Mouse (Mus musculus) cerebellum, adult 18-20 months (tissue): ENCODE data around the gene Oas1g.
"Not testable (repeated sequence)": the region's sequence is repeated elsewhere in the genome, so short reads cannot be mapped to it uniquely, and the experiment has no call there.

ENCODE experiments used
- DNase-seq, 2 experiments: peaks; one replicate each; pipeline ENCODE4 v3.0.0; 2021

Oas1g gene

DNA sequence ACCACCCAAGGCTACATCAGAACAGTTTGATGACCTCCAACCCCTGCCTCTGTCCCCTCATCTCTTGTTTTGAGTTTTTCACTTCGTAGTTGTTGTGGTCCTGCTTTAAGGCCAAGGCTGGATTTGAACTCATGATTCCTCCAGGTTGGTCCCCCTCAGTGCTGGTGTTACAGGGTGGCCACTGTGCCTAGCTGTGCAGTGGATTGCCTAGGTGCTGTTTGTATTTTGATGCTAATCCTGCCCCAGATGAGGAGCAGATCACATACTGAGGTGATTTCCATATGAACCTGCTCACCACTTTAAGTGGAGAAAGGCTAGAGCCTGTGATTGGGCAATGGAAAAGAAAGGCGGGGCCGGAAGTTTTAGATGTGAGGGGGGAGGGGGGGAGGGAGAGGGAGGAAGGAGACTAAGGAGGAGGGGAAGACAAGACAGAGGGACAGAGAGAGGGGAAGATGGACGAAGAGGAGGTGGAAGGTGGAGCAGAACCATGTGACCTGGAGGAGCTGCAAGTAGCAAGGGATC, 942 bp upstream of the Oas1g start:
- not testable (repeated sequence) for DNase-seq

DNA sequence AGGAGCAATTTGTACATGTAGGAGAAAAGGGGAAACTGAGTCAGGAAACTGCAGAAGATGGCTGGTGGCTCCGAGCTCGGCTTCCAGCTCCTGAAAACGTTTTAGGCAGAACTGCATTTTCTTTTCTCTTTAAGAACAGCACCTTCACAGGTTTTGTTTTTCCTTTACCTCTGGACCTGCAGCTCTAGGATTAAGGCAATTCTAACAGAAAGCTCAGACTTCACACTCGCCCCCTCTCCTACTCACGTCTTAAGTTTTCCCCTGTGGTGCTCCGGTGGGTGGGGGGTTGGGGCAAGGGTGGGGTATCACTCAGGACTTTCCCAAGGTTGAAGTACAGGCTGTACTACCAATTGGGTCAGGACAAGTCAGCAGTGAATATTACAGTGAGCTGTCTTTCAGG, 418 bp upstream of the Oas1g start:
- DNase-seq, result no peak

DNA sequence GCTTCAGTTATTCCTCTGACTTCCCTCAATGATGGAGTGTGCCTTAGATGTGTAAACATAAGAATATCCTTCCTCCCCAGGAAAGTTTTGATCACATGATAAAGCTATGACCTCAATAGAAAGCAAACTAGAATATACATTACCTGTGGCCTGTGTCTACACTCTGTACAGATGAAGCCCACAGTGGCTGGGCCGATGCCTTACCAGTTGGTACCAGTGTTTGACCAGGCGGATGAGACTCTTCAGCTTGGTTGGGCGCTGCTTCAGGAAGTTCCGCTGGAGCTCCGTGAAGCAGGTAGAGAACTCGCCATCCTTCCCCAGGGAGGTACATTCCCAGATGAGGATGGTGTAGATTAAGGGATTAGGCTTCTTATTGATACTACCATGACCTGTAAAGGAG, 5.7 kb downstream of the Oas1g start:
- DNase-seq, result not testable (repeated sequence)

- DNase-seq, result not testable (repeated sequence)
Observed at GRCm38 (mm10) chr5:120878803-120879202, 8.6 kb downstream of the Oas1g start.

DNA sequence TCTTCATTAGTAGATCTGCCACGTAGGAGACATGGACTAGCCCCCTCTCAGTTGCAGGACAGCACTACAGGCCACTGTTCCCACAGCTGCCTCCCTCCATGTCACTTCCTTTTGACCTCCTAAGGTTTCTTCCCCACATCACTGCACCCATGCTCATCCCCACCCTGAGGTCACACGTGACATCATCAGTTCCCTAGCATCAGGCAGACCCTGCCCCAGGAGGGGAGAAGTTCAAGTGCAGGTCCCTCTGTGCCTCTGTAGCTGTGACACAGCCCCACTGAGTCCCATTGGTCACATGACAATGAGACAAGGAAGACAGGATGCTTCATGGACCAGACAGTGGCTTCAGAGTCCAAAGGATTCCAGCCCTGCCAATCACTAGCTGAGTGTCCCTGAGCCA, 10.0 kb downstream of the Oas1g start:
- DNase-seq, result not testable (repeated sequence)

DNA sequence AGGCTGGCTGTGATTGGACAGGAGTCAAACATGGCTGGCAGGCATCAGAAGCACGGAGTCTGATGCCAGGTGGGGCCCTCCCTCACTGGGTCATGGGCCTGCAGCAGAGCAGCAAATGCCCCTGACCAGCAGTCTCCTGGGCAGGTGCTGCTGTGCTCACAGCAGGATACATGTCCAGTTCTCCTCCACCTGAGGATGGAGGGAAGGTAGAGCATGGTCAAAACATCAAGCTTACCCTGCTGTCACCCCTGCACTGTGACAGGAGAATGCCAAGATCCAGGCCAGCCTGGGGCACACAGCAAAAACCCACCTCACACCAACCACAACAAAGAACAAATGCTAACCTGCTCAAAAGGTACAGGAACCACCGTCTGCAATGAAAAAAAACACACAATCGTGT, 10.6 kb downstream of the Oas1g start:
- DNase-seq, result peak in 1 of 2 experiments; percentile 15

DNA sequence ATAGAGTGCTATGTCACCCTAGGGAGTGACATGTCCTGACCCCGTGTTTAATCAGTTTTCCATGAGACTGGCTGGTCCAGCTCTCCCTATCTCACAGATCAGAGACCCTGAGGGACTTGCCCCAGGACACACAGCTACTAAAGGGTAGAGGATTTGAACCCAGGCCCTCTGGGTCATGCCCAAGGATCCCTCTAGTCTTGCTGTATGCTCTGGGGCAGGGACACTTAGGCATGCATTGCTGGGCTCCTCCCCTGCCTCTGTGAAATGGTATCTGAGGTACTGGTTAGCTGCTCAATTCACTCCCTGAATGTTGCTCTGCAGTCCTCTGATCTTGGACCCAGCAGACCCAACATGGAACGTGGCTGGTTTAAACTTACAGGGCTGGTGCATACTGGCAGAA, 15.9 kb downstream of the Oas1g start:
- DNase-seq, result no peak

DNA sequence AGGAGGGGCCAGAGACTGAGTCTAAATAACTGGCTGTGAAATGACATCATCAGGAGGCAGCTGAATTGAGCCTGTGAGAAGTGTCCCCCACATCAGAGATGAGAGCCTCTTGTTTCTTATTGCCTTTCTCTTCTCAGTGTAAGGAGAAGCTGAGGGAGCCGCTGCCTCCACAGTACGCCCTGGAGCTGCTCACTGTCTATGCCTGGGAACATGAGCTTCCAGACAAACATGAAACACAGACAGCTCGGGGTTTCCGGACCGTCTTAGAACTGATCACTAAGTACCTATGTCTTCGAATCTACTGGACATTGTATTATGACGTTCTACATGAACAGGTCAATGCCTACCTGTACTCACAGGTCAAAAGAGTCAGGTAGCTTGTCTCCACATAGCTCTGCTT, 16.6 kb downstream of the Oas1g start:
- DNase-seq, result no peak

DNA sequence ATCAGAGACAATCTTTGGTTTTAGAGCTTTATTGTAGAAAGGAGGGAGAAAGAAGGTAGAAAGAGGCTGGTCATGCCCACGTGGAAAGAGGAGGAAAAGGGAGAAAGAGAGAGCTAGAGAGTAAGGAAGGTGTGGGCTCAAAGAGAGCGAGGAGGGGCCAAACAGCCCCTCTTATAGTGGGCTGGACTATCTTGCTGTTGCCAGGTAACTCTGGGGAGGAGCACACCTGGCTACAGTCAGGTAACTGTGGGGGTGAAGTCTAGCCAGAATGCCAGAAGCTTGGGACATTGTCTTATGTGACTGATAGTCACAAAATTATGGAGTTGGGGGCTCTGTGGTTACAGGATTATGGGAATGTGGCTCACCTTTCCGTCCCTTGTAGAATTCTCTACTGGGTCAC, 17.3 kb downstream of the Oas1g start:
- no peak for DNase-seq

GRCm38 (mm10) chr5:120869436-120870015, 17.9 kb downstream of the Oas1g start:
- no peak for DNase-seq

GRCm38 (mm10) chr5:120865336-120865860, 22.0 kb downstream of the Oas1g start:
- DNase-seq, result no peak

DNA sequence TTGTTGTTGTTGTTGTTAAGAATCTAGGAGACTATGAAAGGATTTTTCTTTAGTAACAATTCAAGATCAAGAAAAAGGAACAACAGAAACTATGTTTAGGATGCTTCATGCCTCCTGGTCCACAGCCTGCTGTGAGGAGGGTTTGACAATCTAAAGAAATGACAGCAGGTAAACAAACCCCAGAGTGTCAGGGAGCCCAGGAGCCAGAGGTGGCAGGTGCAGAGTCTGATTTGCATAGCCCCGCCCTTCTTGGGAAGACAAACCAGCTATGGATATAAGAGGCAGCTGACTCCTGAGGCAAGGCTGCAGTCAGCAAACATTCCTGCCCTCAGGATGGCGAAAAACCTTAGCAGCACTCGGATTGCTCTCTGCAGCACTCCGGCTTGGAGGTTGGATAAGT, 26.3 kb downstream of the Oas1g start, which contains the start of gene Oas1h:
Gene Oas1h, plus strand, starts transcription at position 301 of the 400 bp plus-strand sequence.
- DNase-seq, result no peak

DNA sequence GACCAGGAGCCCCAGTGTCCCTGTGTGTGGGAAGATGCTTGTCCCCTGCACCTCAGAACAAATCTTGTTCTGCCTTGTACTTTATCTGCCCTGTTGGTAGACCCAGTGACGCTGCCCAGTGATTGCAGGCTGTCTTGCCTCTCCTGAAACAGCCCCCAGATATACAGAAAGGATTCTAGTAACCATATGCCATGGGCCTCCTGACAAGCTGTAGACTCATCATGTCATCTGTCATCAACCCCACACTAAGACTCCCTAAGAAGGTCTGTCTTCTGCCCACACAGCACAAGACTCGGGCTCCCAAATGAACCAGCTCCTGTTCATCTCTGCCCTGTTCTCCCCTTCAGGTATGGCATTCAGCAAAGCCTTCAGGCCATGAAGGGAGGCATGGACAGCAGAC, 28.2 kb downstream of the Oas1g start:
- DNase-seq, result no peak

- peak; percentile 14 to 33 for DNase-seq
Observed at GRCm38 (mm10) chr5:120849601-120850136, 37.7 kb downstream of the Oas1g start.

DNA sequence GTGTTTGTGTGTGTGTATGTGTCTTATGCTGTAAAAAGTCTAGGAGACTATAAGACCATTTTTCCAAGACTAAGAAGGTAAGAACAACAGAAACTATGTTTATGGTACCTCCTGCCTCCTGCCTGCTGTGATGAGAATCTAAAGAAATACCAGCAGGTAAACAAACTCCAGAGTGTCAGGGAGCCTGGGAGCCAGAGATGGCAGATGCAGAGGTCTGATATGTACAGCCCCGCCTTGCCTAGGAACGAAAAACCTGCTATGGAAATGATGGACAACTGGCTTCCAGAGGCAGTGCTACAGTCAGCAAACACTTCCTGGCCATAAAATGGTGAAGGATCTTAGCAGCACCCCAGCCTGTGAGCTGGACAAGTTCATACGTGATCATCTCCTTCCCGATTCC, 40.3 kb downstream of the Oas1g start, which contains the start of gene Oas1f:
Gene Oas1f, plus strand, starts transcription at position 301 of the 400 bp plus-strand sequence.
- no peak for DNase-seq

DNA sequence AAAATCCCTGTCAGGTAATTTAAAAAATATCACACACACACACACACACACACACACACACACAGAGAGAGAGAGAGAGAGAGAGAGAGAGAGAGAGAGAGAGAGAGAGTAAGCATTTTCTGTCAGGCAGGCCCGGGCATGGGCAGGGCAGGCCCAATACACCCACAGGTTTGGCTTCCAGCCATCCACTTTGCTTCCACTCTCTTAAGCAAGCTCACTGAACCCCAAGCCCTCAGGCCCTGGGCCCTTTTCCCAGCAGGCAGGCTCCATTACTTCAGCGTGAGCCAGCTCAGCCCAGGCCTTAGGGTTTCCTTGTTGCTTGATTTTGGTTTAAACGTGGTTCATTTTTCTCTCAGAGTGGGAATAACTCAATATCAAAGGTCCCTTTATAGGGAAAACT, 42.7 kb downstream of the Oas1g start:
- peak in 1 of 2 experiments; percentile 10 for DNase-seq

DNA sequence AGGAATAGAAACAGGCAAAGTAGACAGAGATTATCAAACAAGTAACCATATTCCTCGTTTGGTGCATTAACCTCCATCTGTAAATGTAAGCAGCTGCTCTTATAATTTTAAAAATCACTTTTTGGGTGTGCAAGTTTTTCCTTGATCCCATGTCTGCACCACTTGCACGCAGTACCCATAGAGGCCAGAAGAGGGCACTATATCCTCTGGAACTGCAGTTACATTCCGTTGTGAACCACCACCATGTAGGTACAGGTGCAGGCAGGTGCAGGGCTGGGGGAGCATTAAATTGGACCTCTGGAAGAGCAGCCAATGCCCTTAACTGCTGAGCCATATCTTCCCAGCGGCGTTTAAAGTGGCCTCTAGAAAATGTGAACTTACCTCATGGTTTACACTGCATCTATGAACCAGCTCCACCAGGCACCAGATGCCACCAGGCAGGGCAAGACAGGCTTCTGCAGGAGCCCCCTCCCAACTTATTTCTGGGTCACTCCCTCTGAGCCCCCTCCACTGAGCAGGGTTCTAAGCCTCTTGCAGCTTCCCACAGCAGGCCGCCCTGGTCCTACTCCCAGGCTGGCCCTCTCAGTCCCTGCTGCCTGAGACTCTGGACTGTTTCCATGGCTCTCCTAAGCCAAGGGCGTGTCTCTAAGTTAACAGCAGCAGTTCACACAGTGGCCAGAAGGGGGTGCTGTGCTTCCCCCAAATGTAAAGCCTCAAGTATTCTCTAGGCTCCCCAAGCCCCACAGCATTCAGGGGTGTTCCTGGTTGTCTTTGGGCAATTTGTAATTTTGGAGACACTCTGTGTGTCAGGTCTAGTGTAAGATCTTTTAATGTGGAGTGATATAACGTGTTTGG, 50.5 kb downstream of the Oas1g start:
- peak; percentile 57 to 67 for DNase-seq

DNA sequence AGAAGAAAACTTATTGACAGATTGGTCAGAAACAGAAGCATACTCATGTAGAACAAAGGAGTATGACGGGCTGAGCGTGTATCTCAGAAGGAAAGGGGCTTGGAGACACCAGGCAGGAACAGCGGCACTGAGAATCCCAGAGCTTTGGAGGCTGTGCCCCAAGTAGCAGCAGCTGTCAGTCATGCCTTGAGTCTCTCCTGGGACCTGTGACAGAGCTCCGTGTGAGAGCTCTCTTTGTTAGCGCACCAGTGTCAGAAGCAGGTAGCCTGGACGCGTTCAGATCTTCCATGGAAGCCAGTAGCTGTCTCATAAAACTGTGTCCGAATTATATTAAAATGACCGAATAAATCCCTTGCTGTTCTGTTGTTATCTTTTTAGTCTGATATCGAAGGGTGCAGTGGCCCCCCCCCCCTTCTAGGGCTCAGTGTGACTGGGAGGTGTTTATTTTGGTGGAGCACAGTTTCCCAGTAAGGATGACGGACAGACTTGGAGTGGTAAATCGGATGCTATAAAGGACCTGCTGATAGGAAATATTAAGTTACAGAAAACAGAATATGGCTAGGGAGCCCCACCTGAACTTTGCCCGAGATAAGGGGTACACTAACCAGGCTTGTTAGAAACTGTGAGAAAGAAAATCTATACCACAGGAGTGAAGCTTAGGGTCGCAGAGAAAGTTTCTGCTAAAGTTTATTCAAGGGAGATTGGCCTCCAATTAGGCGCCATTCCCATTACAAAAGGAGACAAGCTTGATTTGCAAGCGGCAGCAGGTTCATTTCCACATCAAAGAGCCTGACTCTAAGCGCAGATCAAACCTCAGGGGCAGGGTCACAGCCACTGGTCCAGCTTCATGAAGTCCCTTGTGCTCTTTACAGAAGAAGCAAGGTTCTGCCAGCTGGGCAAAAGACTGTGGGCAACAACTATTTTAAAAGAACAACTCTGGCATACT, 53.8 kb downstream of the Oas1g start:
- no peak for DNase-seq

GRCm38 (mm10) chr5:120831031-120831430, 56.4 kb downstream of the Oas1g start:
- DNase-seq, result no peak
